Mouse (Mus musculus) testis, adult 2 months (tissue): ENCODE measurements at regions not wholly inside any gene's neighbourhood (a gene's known extent, or its start where the extent isn't known, plus 50 kb on each side); places are given as distances from the start of the nearest gene placed in this dataset.

Experiments used
- H3K27ac ChIP-seq: fragments of 200-500 bp; 2 replicates; pipeline ENCODE4 v1.5.1; 2012; ENCODE audit warnings: low read depth, low read length; ENCODE audit not compliant: control insufficient read depth, insufficient read depth
- H3K27me3 ChIP-seq: fragments of 200-500 bp; 2 replicates; pipeline ENCODE4 v1.6.1; 2012; ENCODE audit warnings: mild to moderate bottlenecking, low read length, moderate library complexity; ENCODE audit not compliant: control insufficient read depth, insufficient read depth
- H3K36me3 ChIP-seq: fragments of 200-500 bp; 2 replicates; pipeline ENCODE4 v1.6.1; 2012; ENCODE audit warnings: mild to moderate bottlenecking, low read length; ENCODE audit not compliant: control insufficient read depth, insufficient read depth
- H3K4me1 ChIP-seq: fragments of 200-500 bp; 2 replicates; pipeline ENCODE4 v1.6.1; 2012; ENCODE audit warnings: low read length; ENCODE audit not compliant: control insufficient read depth, insufficient read depth
- H3K4me3 ChIP-seq: fragments of 200-500 bp; 2 replicates; pipeline ENCODE4 v1.5.1; 2012; ENCODE audit warnings: low read depth, mild to moderate bottlenecking, low read length, moderate library complexity, mixed read lengths; ENCODE audit not compliant: control insufficient read depth
- CTCF ChIP-seq: fragments of 200-500 bp; IDR thresholded peaks from 2 replicates; pipeline ENCODE4 v1.5.1; 2012; ENCODE audit warnings: low read depth, mild to moderate bottlenecking, inconsistent platforms, low read length, moderate library complexity; ENCODE audit not compliant: control insufficient read depth, insufficient read depth, insufficient replicate concordance
- POLR2A ChIP-seq: fragments of 200-500 bp; IDR thresholded peaks from 2 replicates; pipeline ENCODE4 v1.6.1; 2012; ENCODE audit warnings: low read depth, mild to moderate bottlenecking, inconsistent platforms, low read length, moderate library complexity; ENCODE audit not compliant: control insufficient read depth

GRCm38 (mm10) chr4:58624059-58624458 is 70.4 kb upstream of the Lpar1 start:
- no peaks in the 10 kb centered on the region for H3K36me3 ChIP-seq
- H3K27me3 ChIP-seq = no peaks in the 10 kb centered on the region
- H3K4me1 ChIP-seq = no peaks in the 10 kb centered on the region
- H3K4me3 ChIP-seq = no peak overlapping the region
- H3K27ac ChIP-seq = no peak overlapping the region
- no peak for TF ChIP-seq CTCF
- no peak for TF ChIP-seq POLR2A

DNA sequence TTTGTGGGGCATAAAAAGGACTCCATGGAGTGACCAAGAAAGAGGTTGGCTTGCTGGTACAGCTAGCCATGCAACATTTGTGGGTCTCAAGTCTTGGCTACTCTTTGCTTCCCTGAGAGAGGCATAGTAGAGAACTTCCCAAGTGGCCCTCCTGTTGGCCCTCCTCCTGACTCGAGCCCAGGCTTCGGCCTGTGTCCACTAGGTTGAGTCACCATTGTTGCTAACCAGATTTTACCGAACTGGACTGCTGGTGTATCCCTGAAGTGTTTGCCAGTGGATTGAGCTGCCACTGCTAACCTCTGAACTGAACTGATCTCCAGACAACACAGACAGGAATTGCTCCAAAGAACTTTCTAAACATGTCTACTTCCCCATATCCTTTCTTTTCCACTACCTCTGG is 66.9 kb upstream of the Lpar1 start:
- no peaks in the 10 kb centered on the region for H3K36me3 ChIP-seq
- H3K27ac ChIP-seq = no peak overlapping the region
- TF ChIP-seq CTCF (no peak), POLR2A (no peak)
- no peaks in the 10 kb centered on the region for H3K4me1 ChIP-seq
- H3K4me3 ChIP-seq = no peak overlapping the region
- H3K27me3 ChIP-seq = no peaks in the 10 kb centered on the region

GRCm38 (mm10) chr4:58617261-58617660 is 63.6 kb upstream of the Lpar1 start:
- TF ChIP-seq POLR2A = no peak
- TF ChIP-seq CTCF = no peak
- Histone ChIP-seq H3K27me3 (no peaks in the 10 kb centered on the region), H3K4me3 (no peak overlapping the region), H3K27ac (no peak overlapping the region), H3K36me3 (no peaks in the 10 kb centered on the region), H3K4me1 (no peaks in the 10 kb centered on the region)

DNA sequence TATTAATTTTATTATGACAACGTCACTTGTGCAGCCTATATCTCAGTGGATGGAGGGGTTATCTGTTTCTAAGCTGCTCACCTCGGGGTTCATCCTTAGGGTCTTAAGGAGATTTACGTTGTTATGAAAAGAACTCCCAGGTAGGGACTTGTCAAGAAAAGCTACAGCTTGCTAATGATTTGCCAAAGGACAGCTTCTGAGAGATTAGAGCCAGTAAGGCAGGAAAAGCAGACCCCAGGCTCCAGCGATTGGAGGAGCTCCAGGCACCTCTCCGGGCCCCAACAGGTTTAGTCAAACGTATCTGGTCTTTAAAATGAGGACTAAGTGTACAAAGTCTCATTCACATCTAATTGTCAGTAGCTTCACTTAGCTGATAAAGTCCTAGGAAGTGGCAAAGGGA is 59.8 kb upstream of the Lpar1 start:
- H3K4me1 ChIP-seq = no peaks in the 10 kb centered on the region; the same call in 1 of the 2 replicates
- no peak overlapping the region for H3K4me3 ChIP-seq
- no peak overlapping the region for H3K27ac ChIP-seq
- no peak for TF ChIP-seq POLR2A
- no peak for TF ChIP-seq CTCF
- H3K36me3 ChIP-seq = no peaks in the 10 kb centered on the region
- H3K27me3 ChIP-seq = no peaks in the 10 kb centered on the region

DNA sequence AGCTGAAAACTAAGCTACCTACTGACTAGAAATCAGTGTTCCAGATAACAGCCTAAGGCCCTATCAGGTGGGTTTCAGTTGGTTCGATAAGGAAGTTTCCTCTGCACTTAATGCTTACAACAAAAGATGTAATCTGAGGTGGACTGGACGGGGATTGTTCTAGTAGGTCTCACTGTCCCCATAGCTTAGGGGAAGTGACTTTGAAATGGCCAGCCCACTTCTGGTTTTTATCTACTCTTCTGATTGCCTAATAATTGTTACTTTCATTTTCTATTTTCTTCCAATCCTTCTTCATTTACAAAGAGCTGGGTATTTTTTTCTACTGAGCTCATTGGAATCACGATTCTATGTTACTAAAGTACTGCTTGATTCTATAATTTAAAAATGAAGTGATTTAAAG is 59.3 kb upstream of the Lpar1 start:
- H3K4me1 ChIP-seq = no peaks in the 10 kb centered on the region; the same call in 1 of the 2 replicates
- TF ChIP-seq POLR2A = no peak
- TF ChIP-seq CTCF = no peak
- no peak overlapping the region for H3K4me3 ChIP-seq
- no peaks in the 10 kb centered on the region for H3K36me3 ChIP-seq
- H3K27me3 ChIP-seq = no peaks in the 10 kb centered on the region
- H3K27ac ChIP-seq = no peak overlapping the region

DNA sequence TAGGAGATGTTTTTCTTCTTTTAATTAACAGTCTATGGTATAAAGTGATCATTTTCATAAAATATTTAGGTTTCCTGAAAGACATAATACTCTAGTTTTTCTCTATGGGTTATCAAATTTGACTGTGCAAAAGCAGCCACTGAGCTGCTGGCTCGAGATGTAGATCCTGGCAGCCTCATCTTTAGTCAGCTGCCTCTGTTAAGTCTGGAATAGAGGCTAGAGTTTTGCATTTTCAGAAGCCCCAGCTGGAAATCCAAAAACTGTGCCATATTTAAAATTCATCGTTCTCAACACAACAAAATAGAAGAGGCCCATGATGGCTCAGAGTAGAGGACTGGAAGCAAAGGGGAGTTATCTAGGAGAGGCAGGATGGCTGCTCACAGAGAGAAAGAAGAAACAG is 53.8 kb upstream of the Lpar1 start:
- no peaks in the 10 kb centered on the region for H3K36me3 ChIP-seq
- no peak overlapping the region for H3K4me3 ChIP-seq
- TF ChIP-seq POLR2A (no peak), CTCF (no peak)
- no peak overlapping the region for H3K27ac ChIP-seq
- H3K4me1 ChIP-seq = no peaks in the 10 kb centered on the region; the same call in 1 of the 2 replicates
- H3K27me3 ChIP-seq = no peaks in the 10 kb centered on the region

DNA sequence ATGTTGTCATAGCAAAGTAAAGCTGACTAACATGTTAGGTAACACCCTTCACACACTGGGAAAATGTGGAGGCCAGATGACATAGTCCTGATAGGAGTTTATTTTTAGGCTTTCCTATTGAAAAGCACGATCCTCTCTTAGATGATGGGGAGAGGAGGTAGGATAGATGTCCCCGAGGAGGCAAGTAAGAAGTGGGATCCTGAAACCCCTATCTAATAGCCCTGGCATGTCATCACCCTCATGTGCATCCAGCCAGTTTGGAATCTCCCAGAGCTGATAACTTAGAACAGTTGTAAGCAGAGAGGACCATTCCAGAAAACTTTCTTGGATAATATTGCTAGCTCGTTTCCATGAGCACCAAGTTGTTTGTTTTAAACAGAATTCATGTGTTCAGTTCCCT is 52.2 kb upstream of the Lpar1 start:
- no peaks in the 10 kb centered on the region for H3K4me1 ChIP-seq
- no peak overlapping the region for H3K4me3 ChIP-seq
- no peak overlapping the region for H3K27ac ChIP-seq
- no peaks in the 10 kb centered on the region for H3K36me3 ChIP-seq
- no peaks in the 10 kb centered on the region for H3K27me3 ChIP-seq
- no peak for TF ChIP-seq POLR2A
- no peak for TF ChIP-seq CTCF
